Mouse (Mus musculus): Measurements from ENCODE around the gene Usp20. TPM values are rescaled to one million over a fixed set of nuclear protein-coding genes. Genes with fewer than 3 reads are reported as not detected.

Usp20 gene
- total RNA-seq, 2 experiments from 2014 or later = 1.9 to 2.9 TPM

GRCm38 (mm10) chr2:31040043-31040442 is 58.0 kb downstream of the Usp20 start:
- no peak for ATAC-seq (ENCODE audit: poor library complexity, severe bottlenecking)

- ATAC-seq (ENCODE audit: poor library complexity, severe bottlenecking) = no peak
Measured at GRCm38 (mm10) chr2:31040487-31040886, 58.4 kb downstream of the Usp20 start.

GRCm38 (mm10) chr2:31041386-31041785 is 59.3 kb downstream of the Usp20 start:
- no peak for ATAC-seq (ENCODE audit: poor library complexity, severe bottlenecking)

DNA sequence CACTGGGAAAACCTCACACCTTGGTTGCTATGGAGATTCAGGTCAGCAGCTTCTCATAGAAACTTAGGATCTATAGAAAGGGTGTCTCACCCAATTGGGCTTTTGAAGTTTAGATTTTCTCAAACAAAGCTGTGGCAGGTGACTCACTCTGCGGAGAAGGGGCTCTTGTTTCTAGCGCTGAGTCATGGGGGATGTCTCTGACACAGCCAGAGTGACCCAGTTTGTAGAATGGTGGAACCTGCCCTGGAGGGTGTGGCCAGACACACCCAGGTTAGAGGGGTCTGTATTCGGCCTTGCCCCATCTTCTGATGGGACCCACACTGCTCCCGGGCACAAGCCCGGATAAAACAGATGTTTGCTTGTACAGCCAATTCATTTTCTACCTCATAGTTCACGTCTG is 60.8 kb downstream of the Usp20 start:
- no peak for ATAC-seq (ENCODE audit: poor library complexity, severe bottlenecking)

GRCm38 (mm10) chr2:31043856-31044255 is 61.8 kb downstream of the Usp20 start:
- no peak for ATAC-seq (ENCODE audit: poor library complexity, severe bottlenecking)

DNA sequence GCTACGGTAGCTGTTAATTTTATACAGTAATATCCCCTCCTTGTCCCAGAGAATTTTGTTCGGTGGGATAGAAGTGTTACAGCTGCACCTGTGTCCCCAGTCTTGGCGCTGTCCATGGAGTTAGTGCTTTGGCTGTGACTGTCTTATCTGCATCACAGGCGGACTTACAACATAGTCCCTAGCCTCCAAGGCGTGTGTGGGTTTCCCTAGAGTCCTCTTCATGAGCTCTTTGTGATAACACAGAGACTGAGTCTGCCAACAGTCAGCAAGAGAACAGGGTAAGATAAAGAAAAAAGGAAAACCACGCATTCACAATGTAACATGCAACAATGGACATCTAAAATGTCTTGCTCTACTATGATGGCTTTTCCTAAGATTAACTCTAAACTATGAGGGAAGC is 66.0 kb downstream of the Usp20 start:
- no peak for ATAC-seq (ENCODE audit: poor library complexity, severe bottlenecking)

DNA sequence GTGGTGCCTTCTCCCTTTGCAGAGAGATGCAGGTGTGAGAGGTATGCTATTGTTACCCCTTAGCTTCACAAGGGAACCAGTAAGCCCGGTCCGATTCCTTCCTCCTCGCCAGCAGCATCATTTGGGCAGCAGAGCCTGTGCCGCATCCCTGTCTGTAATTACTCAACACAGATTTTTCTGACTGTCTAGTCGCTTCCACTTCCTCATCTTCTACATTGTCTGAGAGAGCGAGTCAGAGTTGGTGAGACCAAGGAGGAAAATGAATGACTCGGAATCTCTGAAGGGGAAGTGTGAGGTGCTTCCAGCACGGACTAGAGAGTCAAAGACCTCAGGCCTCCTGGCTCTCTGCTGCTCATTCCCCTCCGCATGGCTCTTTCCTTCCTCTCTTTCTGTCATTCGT is 70.4 kb downstream of the Usp20 start:
- ATAC-seq (ENCODE audit: poor library complexity, severe bottlenecking) = peak; percentile 89

- ATAC-seq (ENCODE audit: poor library complexity, severe bottlenecking) = no peak
Measured at GRCm38 (mm10) chr2:31053426-31053825, 71.3 kb downstream of the Usp20 start.

DNA sequence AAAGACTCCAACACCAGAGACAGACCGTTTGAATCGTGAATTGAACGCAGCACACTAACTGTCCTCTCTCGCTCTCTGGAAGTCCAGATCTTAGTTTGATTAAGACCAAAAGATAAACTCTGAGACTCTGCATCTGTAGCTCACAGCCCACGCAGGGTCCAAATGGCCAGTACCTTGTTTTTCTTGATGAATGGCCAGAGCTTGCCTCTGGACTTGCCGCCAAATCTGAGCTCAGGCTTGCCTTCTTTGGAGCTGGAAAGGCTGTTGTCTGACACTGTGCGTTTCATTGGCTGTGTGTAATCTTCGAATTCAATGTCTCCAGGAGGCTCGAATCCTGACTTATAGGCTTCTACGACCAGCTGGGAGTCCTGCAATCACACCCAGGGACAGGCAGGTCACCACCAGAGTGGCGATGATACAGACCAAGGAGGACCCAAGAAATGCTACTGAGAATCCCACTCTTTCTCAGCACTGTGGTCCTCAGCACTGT is 71.8 kb downstream of the Usp20 start:
- ATAC-seq (ENCODE audit: poor library complexity, severe bottlenecking) = no peak

DNA sequence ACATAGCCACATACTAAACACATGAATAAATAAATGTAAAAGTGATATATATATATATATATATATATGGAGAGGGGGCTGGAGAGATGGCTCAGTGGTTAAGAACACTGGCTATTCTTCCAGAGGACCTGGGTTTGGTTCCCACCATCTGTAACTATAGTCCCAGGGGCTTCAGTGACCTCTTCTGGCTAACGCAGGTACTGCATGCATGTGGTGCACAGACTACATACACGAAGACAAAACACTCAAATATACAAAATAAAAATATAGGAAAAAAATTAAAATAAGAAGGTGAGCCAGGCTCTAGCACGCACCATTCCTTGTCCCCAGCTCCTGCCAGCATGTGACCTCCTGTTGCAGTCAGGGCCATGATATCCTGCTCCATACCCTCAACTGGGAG is 74.0 kb downstream of the Usp20 start:
- ATAC-seq (ENCODE audit: poor library complexity, severe bottlenecking) = no peak

DNA sequence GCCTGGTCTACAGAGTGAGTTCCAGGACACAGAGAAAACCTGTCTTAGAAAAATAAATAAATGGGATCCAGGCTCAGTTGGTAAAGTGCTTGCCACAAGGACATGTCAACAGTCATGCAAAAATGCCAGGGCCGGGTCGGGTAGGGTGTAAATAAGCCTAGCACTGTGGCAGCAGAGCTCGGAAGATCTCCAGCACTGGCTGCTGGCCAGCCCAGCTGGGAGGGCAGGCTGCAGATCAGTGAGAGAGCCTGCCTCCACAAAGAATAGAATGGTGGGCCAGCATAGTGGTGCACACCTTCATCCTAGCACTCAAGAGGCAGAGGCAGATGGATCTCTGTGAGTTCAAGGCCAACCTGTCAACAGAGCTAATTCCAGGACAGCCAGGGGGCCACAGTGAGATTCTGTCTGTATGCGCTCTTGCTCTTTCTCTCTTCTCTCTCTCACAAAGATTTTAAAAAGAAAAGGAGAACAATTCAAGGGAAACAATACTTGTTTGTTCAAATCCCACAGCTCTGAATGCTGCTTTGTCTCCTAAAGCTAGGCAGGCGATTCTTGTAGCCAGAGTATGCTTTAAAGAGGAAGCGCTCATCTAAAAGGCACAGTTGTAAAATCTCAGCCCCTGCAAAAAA is 75.6 kb downstream of the Usp20 start:
- no peak for ATAC-seq (ENCODE audit: poor library complexity, severe bottlenecking)

DNA sequence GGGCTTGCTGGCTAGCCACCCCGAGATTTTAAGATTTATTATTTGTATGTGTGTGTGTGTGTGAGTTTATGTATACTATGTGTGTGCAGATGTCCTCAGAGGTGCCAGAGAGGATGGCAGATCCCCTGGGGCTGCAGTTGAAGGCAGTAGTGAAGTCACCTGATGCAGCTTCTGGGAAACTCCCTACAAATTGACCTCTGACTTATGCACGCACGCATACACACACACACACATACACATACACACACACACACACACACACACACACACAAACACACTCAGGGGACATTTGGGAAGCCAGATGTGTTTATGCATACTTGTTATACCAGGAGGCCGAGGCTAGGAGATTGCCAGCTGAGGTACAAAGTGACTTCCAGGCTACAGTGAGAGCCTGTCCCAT is 76.4 kb downstream of the Usp20 start:
- ATAC-seq (ENCODE audit: poor library complexity, severe bottlenecking) = no peak

GRCm38 (mm10) chr2:31060271-31060670 is 78.2 kb downstream of the Usp20 start:
- no peak for ATAC-seq (ENCODE audit: poor library complexity, severe bottlenecking)

- peak; percentile 91 for ATAC-seq (ENCODE audit: poor library complexity, severe bottlenecking)
Measured at GRCm38 (mm10) chr2:31060787-31061730, 79.0 kb downstream of the Usp20 start.

- ATAC-seq (ENCODE audit: poor library complexity, severe bottlenecking) = peak; percentile 62
Measured at GRCm38 (mm10) chr2:31061868-31062628, 80.0 kb downstream of the Usp20 start.

DNA sequence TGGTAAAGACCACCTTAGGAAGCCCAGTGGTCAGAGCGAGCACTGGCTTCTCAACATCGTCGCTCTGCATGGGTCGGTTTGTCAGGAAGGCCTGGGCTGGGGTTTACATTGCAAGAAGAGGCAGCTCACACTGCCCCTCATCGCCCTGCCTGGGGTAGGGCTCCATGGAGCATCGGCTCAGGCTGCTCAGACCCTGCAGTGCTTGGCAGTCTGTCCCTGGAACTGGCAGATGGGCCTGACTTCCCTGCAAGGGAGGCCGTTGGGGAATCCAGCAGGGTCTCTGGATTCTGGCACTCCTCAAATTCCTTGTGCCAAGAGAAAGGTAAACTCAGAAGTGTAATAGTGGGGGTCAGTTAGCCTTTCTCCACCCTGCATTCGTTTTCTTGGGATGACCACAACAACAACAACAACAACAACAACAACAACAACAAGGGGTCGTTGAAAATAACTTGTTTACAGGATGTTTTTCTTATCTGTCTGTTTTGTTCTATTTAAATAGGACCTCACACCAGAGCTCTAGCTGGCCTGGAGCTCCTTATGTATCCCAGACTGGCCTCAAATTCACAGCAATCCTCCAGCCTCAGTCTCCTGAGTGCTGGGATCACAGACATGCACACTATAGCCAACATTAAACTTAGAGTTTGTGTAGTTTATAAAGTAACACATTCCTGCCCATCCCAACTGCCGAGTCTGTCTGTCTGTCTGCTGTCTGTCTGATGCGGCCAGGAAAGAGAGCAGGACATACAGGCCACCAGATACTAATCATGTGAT is 84.1 kb downstream of the Usp20 start:
- ATAC-seq (ENCODE audit: poor library complexity, severe bottlenecking) = no peak

- no peak for ATAC-seq (ENCODE audit: poor library complexity, severe bottlenecking)
Measured at GRCm38 (mm10) chr2:31067059-31067595, 85.0 kb downstream of the Usp20 start.

DNA sequence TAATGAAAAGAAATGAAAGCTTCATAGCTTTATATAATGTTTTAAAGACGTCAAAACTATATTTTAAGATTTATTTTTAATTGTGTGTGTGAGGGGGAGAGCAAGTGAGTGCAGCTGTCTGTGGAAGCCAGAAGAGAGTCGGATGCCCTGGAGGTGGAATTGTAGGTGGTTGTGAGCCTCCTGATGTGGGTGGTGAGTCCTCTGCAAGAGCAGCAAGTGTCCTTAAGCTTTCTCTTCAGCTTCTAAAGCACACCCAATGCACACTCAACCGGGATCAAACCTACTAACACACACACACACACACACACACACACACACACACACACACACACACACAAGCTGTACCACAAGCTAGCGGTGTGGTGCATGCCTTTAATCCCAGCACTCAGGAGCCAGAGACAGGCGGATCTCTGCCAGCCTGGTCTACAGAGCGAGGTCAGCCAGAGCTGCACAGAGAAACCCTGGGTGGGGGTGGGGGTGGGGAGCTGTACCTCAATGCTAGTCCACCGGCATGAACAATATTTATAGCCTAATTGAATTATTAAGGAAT is 85.7 kb downstream of the Usp20 start:
- no peak for ATAC-seq (ENCODE audit: poor library complexity, severe bottlenecking)

DNA sequence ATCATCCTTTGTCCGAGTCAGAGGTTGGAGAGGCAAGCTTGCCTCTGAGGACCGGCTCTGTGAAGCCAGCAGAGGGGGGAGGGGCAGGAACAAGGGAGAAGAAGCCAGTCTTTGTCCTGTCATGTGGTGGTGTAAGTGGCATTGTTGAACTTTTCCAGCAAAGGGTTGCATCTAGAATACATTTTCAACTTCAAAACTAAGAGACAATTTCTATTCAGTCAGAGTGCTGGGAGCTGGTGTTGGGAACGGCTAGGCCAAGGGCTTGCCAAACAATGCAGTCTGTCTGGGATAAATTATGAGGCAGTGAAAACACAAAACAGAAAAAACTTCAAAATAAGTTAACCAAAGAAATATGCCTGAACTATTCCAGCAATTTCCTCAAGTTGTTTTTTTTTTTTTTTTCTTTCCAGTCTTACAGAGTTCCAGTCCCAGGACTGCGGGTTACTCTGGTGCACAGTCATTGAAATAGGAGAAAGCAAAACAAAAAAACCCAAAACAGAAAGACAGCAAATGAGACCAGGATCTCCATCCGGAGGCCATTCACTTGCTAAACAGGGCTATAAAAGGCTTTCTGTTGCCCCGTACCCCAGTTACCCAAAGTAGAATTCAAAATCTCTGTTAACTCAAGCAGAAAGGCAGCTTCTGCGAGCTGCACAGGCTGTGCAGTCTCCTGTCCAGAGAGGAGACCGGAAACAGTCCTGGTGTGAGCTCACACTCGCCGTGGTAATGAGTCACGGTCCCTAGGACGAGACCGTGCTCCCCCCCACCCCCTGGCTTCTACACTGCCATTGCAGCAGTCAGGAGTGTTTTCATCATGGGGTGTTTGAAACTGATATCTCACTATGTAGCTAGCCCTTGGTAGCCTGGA is 86.4 kb downstream of the Usp20 start:
- ATAC-seq (ENCODE audit: poor library complexity, severe bottlenecking) = no peak
